Mouse (Mus musculus) spleen, postnatal 36 days (tissue): ENCODE data around the gene Rasal1.

Experiments used
- DNase-seq, 2 experiments: peaks; one replicate each; pipeline ENCODE4 v3.0.0; 2022; ENCODE audit warnings: low spot score in 2 of 2, mixed read lengths in 1 of 2

Rasal1 gene

DNA sequence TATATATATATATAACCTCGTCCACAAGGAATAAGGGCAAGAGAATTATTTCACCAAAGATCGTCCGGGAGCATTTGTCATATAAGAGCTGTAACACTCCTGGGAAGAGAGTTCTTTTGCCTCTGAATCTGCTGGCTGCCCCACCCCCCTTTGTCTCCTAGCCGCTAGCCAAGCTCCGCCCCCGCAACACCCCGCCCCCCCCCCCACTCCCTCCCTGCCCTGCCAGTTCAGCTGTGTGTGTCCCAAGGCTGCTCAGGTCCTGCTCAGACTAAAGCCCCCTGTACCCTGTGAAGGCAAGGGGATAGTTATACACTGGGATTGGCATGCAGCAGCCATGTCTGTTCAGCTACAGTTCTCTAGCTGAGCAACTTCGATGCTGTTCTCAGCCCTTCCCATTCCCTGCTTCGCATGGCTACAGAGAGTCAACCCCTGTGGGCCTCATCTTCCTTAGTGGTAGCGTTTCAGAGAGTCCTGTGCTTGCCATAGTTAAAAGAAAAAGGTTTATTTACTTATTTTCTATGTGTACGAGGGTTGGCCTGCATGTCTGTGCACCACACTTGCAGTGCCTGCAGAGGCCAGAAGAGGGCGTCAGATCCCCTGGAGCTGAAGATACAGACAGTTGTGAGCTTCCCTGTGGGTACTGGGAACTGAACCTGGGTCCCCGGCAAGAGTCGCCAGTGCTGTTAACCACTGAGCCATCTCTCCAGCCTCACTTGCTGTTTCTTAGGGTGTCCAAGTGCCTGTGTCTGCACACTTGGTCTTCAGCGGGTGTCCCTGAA lies 70.2 kb downstream of the Rasal1 start:
- DNase-seq = no peak

- DNase-seq = no peak
Observed at GRCm38 (mm10) chr5:120721005-120721404, 72.4 kb downstream of the Rasal1 start.

DNA sequence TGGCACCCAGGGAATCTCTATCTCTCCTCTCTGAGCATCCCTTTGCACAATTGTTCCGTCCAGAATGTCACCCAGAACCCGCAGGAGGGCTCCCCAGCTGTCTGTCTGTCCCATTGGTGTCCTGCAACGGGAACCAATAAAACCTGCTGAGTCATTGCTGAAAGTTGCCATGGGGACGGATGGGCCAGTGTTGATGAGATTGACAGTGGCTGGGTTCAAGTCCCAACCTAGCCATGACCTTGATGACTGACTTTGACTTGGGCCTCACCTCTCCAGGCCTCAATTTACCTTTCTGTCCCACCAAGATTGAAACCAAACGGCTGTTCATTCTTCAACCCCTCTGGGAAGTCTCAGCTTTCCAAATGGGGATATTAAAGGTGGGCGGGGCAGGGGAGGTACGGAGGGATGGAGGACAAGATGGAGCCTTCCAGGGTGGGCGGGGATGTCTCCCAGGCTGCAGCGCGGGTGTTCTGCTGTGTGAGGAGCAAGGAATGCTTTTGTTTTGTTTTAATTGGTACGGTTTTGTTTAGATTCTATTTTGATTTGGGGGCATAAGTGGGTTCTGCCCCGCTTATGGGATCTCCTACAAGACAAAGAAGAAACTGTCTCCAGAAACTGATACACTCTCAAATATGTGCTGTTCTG lies 77.3 kb downstream of the Rasal1 start:
- DNase-seq = no peak
